Mouse (Mus musculus) small intestine, adult 2 months (tissue): ENCODE data around the gene Terf2ip. TPM values are rescaled to one million over a fixed set of nuclear protein-coding genes. Genes with fewer than 3 reads are reported as not detected.

ENCODE experiments used
- H3K27ac ChIP-seq: fragments of 200-500 bp; 2 replicates; pipeline ENCODE4 v1.5.1; 2012; ENCODE audit warnings: low read depth, low read length, control low read depth, inconsistent platforms; ENCODE audit not compliant: insufficient read depth
- H3K27me3 ChIP-seq: fragments of 200-500 bp; 2 replicates; pipeline ENCODE4 v1.6.1; 2012; ENCODE audit warnings: mild to moderate bottlenecking, moderate library complexity, low read length, inconsistent platforms; ENCODE audit not compliant: control insufficient read depth, insufficient read depth
- H3K36me3 ChIP-seq: fragments of 200-500 bp; 2 replicates; pipeline ENCODE4 v1.6.1; 2012; ENCODE audit warnings: mild to moderate bottlenecking, low read length, control low read depth, inconsistent platforms; ENCODE audit not compliant: control insufficient read depth, insufficient read depth
- H3K4me1 ChIP-seq: fragments of 200-500 bp; 2 replicates; pipeline ENCODE4 v1.6.1; 2012; ENCODE audit warnings: low read length, inconsistent platforms, mixed read lengths; ENCODE audit not compliant: control insufficient read depth, insufficient read depth, insufficient read length
- H3K4me3 ChIP-seq: fragments of 200-500 bp; 2 replicates; pipeline ENCODE4 v1.5.1; 2012; ENCODE audit warnings: low read depth, mild to moderate bottlenecking, control low read depth, inconsistent platforms, low read length, moderate library complexity
- CTCF ChIP-seq: fragments of 200-500 bp; IDR thresholded peaks from 2 replicates; pipeline ENCODE4 v1.5.1; 2012; ENCODE audit warnings: low read depth, mild to moderate bottlenecking, control low read depth, inconsistent platforms, low read length, moderate library complexity, mixed read lengths; ENCODE audit not compliant: insufficient replicate concordance, insufficient read length; ENCODE audit errors: extremely low read depth
- POLR2A ChIP-seq: fragments of 200-500 bp; IDR thresholded peaks from 2 replicates; pipeline ENCODE4 v1.6.1; 2012; ENCODE audit warnings: low read depth, mild to moderate bottlenecking, control low read depth, inconsistent platforms, low read length, moderate library complexity
- WGBS: fragments of 180-500 bp; shearing (Covaris S2); methylation state at CpG from one replicate; pipeline ENCODE4 v1.1.7; 2018; 5-methylcytosine and 5-hydroxymethylcytosine counted together
- polyA plus RNA-seq: library from polyadenylated mRNA; depleted of rRNA; stranded (reverse); fragments of >200 nt; gene quantifications from 2 replicates; pipeline ENCODE4 v1.2.3, GENCODE M21; 2012; rRNA removed

The Terf2ip gene
- polyA plus RNA-seq, 1 experiment = 6.8 TPM

DNA sequence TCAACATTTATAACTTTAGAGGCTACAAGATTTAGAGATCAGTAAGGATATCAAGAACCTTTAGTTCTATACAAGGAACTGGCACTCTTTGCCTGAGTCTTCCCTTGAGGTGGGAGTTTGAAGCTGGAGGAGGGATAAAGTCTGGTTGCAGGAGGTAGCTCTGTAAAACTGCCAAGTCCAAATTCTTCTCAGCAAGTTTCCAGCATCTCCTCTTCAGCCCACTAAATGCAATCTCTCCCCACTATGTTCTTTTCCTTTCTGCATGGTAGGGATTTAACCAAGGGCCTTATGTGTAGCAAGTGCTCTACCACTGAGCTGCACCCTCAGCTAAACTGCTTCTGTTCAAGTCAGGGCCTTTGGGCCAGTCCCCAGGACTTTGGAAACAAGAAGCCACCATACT is 43.3 kb downstream of the Terf2ip start:
- Histone ChIP-seq H3K27ac (no peak overlapping the region), H3K27me3 (no peaks in the 10 kb centered on the region)
- TF ChIP-seq POLR2A (no peak), CTCF (no peak)

DNA sequence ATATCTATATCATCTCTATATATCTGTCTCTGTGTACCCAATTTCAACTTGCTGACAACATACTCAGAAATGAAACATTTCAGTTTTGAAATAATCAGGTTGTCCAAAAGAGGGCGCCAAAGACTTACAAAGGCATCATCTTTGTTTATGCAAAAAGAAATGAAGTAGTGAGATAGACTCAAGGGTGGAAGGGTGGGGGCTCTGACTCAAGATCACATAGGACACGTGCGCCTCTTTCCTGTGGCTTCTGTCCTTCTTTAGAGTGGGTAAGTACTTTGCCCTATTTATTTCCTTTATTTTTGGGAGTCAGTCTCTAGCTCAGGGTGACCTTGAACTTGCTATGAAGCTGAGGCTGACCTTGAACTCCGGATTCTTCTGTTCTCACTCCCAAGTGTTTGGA is 50.2 kb downstream of the Terf2ip start:
- no peak for TF ChIP-seq POLR2A
- TF ChIP-seq CTCF = no peak
- H3K4me1 ChIP-seq = no peaks in the 10 kb centered on the region
- H3K27me3 ChIP-seq = no peaks in the 10 kb centered on the region
- H3K4me3 ChIP-seq = no peak overlapping the region
- 31% methylated on average over 4 of the region's 4 CpGs for WGBS
- H3K36me3 ChIP-seq = no peaks in the 10 kb centered on the region
- no peak overlapping the region for H3K27ac ChIP-seq

More for the DNA sequence above, 43.3 kb downstream of the Terf2ip start:
- Histone ChIP-seq H3K4me1 (no peaks in the 10 kb centered on the region), H3K36me3 (no peaks in the 10 kb centered on the region), H3K4me3 (no peak overlapping the region)

Other genes starting within 250 kb of the Terf2ip start
- gene Cfdp1, start 157.1 kb upstream of the Terf2ip start, polyA plus RNA-seq = 0.20 and 0.25 TPM in 2 replicates
- 4.2 and 11.0 TPM in 2 replicates for gene Tmem170, start 134.6 kb upstream of the Terf2ip start, polyA plus RNA-seq
- gene Chst5, start 101.0 kb upstream of the Terf2ip start, polyA plus RNA-seq = 0.09 and 0.15 TPM in 2 replicates
- 0.89 and 1.5 TPM in 2 replicates for gene Tmem231, start 77.5 kb upstream of the Terf2ip start, polyA plus RNA-seq
- gene Gabarapl2, start 70.7 kb upstream of the Terf2ip start, polyA plus RNA-seq = 10.2 and 14.1 TPM in 2 replicates
- gene Adat1, start 19.1 kb upstream of the Terf2ip start, polyA plus RNA-seq = 0.60 and 0.91 TPM in 2 replicates
- 17.1 and 33.7 TPM in 2 replicates for gene Kars, start 75 bp upstream of the Terf2ip start, polyA plus RNA-seq
- gene Gm6793, start 3.6 kb downstream of the Terf2ip start, polyA plus RNA-seq = not detected in 2 replicates